22 mouse cellular contexts compared by ENCODE assay signal in genomic region chr2:163616652-163617227, GRCm38 (mm10). TPM values are rescaled to one million over a fixed set of nuclear protein-coding genes. Genes with fewer than 3 reads are reported as not detected.
A peak's percentile ranks its signal among the peaks of the same experiment; 100 is the strongest.
DNase-seq lines count a peak whose midpoint lies in the region; ATAC-seq and TF ChIP-seq lines count a peak whose summit lies in the region.
"Had no signal": no experiment of that assay in that cellular context is flagged by ENCODE, and none has a peak within 500 bp of the region (broad histone marks: within the 10 kb centered on the region; RNA-seq: fewer than 3 reads in every experiment).

No protein-coding gene starts in this region.

- H3K4me2 ChIP-seq in liver, postnatal 0 days (ENCODE audit: low read depth, low read length): no peak overlapping the region
- no peak overlapping the region for H3K4me2 ChIP-seq in kidney, embryonic 15.5 days
- no peak overlapping the region for H3K4me2 ChIP-seq in stomach, postnatal 0 days (replicated peaks; ENCODE audit: low read depth)
- H3K4me2 ChIP-seq: forebrain, embryonic 15.5 days; hindbrain, embryonic 13.5 days; limb, embryonic 15.5 days; neural tube, embryonic 15.5 days; stomach, embryonic 15.5 days had no signal

- no peaks in the 10 kb centered on the region for H3K9me3 ChIP-seq in MEL (replicated peaks; ENCODE audit: insufficient read depth, low read length)
- H3K9me3 ChIP-seq in liver, postnatal 0 days (ENCODE audit: low read length): no peaks in the 10 kb centered on the region
- H3K9me3 ChIP-seq in kidney, embryonic 15.5 days (replicated peaks): no peaks in the 10 kb centered on the region
- no peaks in the 10 kb centered on the region for H3K9me3 ChIP-seq in stomach, postnatal 0 days (ENCODE audit: control insufficient read depth, low read length)
- H3K9me3 ChIP-seq: forebrain, embryonic 15.5 days; hindbrain, embryonic 13.5 days; limb, embryonic 15.5 days; neural tube, embryonic 15.5 days; stomach, embryonic 15.5 days had no signal

- H3K27me3 ChIP-seq in MEL (ENCODE audit: control insufficient read depth in 1 of 2, insufficient read depth in 2 of 2, low read length in 2 of 2): no peaks in the 10 kb centered on the region
- no peaks in the 10 kb centered on the region for H3K27me3 ChIP-seq in liver, postnatal 0 days (ENCODE audit: insufficient read depth, low read length)
- no peaks in the 10 kb centered on the region for H3K27me3 ChIP-seq in kidney, embryonic 15.5 days
- no peaks in the 10 kb centered on the region for H3K27me3 ChIP-seq in stomach, postnatal 0 days (ENCODE audit: control insufficient read depth, insufficient read depth, low read length)
- H3K27me3 ChIP-seq: forebrain, embryonic 15.5 days; hindbrain, embryonic 13.5 days; limb, embryonic 15.5 days; neural tube, embryonic 15.5 days; stomach, embryonic 15.5 days had no signal

- TF ChIP-seq CTCF in layer of hippocampus, adult 2 months (conservative IDR thresholded peaks at IDR 0.05): no peak
- TF ChIP-seq CTCF in MEL (IDR thresholded peaks at IDR 0.05 in 2 of 3, conservative IDR thresholded peaks at IDR 0.05 in 1 of 3; ENCODE audit: control insufficient read depth in 1 of 3, insufficient read depth in 1 of 3, low read depth in 2 of 3, low read length in 3 of 3, poor library complexity in 1 of 3, severe bottlenecking in 1 of 3): no peak
- TF ChIP-seq CTCF in liver, postnatal 0 days (IDR thresholded peaks at IDR 0.05; ENCODE audit: low read depth): no peak
- no peak for TF ChIP-seq CTCF in stomach, postnatal 0 days (IDR thresholded peaks at IDR 0.05; ENCODE audit: low read depth)

- DNase-seq in layer of hippocampus, adult 2 months (ENCODE audit: low spot score in 2 of 2): no peak
- no peak for DNase-seq in layer of hippocampus, adult 11-12 months (ENCODE audit: low spot score)
- DNase-seq in A20 (ENCODE audit: low read depth, low spot score) (peak; percentile 57), MEL (ENCODE audit: low read depth, low spot score) (peak; percentile 41)
- DNase-seq in liver, postnatal 0 days: no peak
- no peak for DNase-seq in stomach, postnatal 0 days (ENCODE audit: low spot score)
- DNase-seq: cerebellum, adult 18-20 months; cerebellum, postnatal 25 days; gastrocnemius, postnatal 14 days; kidney, adult 8-10 months; kidney, postnatal 14 days; lung, postnatal 4 days; right cerebral cortex, adult 18-20 months; right cerebral cortex, postnatal 4 days; thymus, adult 18-20 months; thymus, postnatal 4 days had no signal

- no peak for TF ChIP-seq EP300 in MEL (IDR thresholded peaks at IDR 0.05; ENCODE audit: low read depth in 1 of 2, low read length in 2 of 2)
- TF ChIP-seq EP300 in liver, postnatal 0 days (IDR thresholded peaks at IDR 0.05; ENCODE audit: low read depth): no peak
- no peak for TF ChIP-seq EP300 in stomach, postnatal 0 days (optimal IDR thresholded peaks at IDR 0.05)

- TF ChIP-seq RAD21 in MEL (IDR thresholded peaks at IDR 0.05; ENCODE audit: low read depth, low read length): no peak

- peak overlapping the region; percentile 52; the same call in 1 of the 2 replicates for H3K27ac ChIP-seq in layer of hippocampus, adult 2 months
- no peak overlapping the region for H3K27ac ChIP-seq in MEL (ENCODE audit: control insufficient read depth, low read depth, low read length)
- H3K27ac ChIP-seq in liver, postnatal 0 days (ENCODE audit: low read depth): peak overlapping the region; percentile 29; the same call in 1 of the 2 replicates
- H3K27ac ChIP-seq in kidney, embryonic 15.5 days: no peak overlapping the region
- H3K27ac ChIP-seq in stomach, postnatal 0 days (replicated peaks): no peak overlapping the region
- H3K27ac ChIP-seq: forebrain, embryonic 15.5 days; hindbrain, embryonic 13.5 days; limb, embryonic 15.5 days; neural tube, embryonic 15.5 days; stomach, embryonic 15.5 days had no signal

- no peak; a peak in 1 of 4 replicates for TF ChIP-seq POLR2A in MEL (IDR thresholded peaks at IDR 0.05; ENCODE audit: control insufficient read depth in 1 of 2, insufficient read depth in 1 of 2, low read depth in 1 of 2, low read length in 2 of 2, poor library complexity in 1 of 2)

- no peak overlapping the region for H3K9ac ChIP-seq in MEL (ENCODE audit: control insufficient read depth, low read depth, low read length, poor library complexity, severe bottlenecking)
- H3K9ac ChIP-seq in liver, postnatal 0 days (replicated peaks): no peak overlapping the region
- H3K9ac ChIP-seq in kidney, embryonic 15.5 days: no peak overlapping the region
- H3K9ac ChIP-seq in stomach, postnatal 0 days (ENCODE audit: low read length): no peak overlapping the region
- H3K9ac ChIP-seq: forebrain, embryonic 15.5 days; hindbrain, embryonic 13.5 days; limb, embryonic 15.5 days; neural tube, embryonic 15.5 days; stomach, embryonic 15.5 days had no signal

- H3K36me3 ChIP-seq in MEL (ENCODE audit: control insufficient read depth in 1 of 2, insufficient read depth in 2 of 2, low read length in 2 of 2): peaks cover 0 to 18% of the 10 kb centered on the region in 2 experiments; a peak in 3 of 4 replicates
- peaks cover 93% of the 10 kb centered on the region for H3K36me3 ChIP-seq in liver, postnatal 0 days (replicated peaks; ENCODE audit: insufficient read depth, low read length)
- H3K36me3 ChIP-seq in kidney, embryonic 15.5 days: peaks cover 99% of the 10 kb centered on the region
- H3K36me3 ChIP-seq in stomach, postnatal 0 days (ENCODE audit: control insufficient read depth, insufficient read depth, low read length): peaks cover 13% of the 10 kb centered on the region

- no peak overlapping the region for H3K4me3 ChIP-seq in layer of hippocampus, adult 2 months
- no peak overlapping the region for H3K4me3 ChIP-seq in MEL (ENCODE audit: control insufficient read depth in 1 of 2, insufficient read depth in 1 of 2, low read depth in 2 of 2, low read length in 2 of 2)
- H3K4me3 ChIP-seq in liver, postnatal 0 days (ENCODE audit: low read depth, low read length): no peak overlapping the region
- no peak overlapping the region for H3K4me3 ChIP-seq in kidney, embryonic 15.5 days (replicated peaks)
- no peak overlapping the region for H3K4me3 ChIP-seq in stomach, postnatal 0 days (ENCODE audit: low read depth, low read length)
- H3K4me3 ChIP-seq: forebrain, embryonic 15.5 days; hindbrain, embryonic 13.5 days; limb, embryonic 15.5 days; neural tube, embryonic 15.5 days; stomach, embryonic 15.5 days had no signal

- ATAC-seq in liver, postnatal 0 days: no peak
- no peak for ATAC-seq in kidney, embryonic 15.5 days (replicated peaks; ENCODE audit: low FRiP score)
- no peak for ATAC-seq in stomach, postnatal 0 days (ENCODE audit: low FRiP score, low TSS enrichment)
- ATAC-seq: forebrain, embryonic 15.5 days had no signal

- H3K4me1 ChIP-seq in MEL (ENCODE audit: control insufficient read depth in 1 of 2, insufficient read depth in 2 of 2, low read length in 2 of 2): no peaks in the 10 kb centered on the region
- H3K4me1 ChIP-seq in liver, postnatal 0 days (ENCODE audit: insufficient read depth): peaks cover 5% of the 10 kb centered on the region
- H3K4me1 ChIP-seq in kidney, embryonic 15.5 days: no peaks in the 10 kb centered on the region
- H3K4me1 ChIP-seq in stomach, postnatal 0 days (replicated peaks; ENCODE audit: control insufficient read depth, insufficient read depth): no peaks in the 10 kb centered on the region
- H3K4me1 ChIP-seq: forebrain, embryonic 15.5 days; hindbrain, embryonic 13.5 days; limb, embryonic 15.5 days; neural tube, embryonic 15.5 days; stomach, embryonic 15.5 days had no signal

- 64% methylated on average over 3 of the region's 3 CpGs for WGBS in liver, postnatal 0 days (ENCODE audit: insufficient replicate concordance)
- WGBS in kidney, embryonic 15.5 days: 78% methylated on average over 3 of the region's 3 CpGs
- WGBS in stomach, postnatal 0 days: 74% methylated on average over 3 of the region's 3 CpGs

- no peaks in the 10 kb centered on the region for H3K79me2 ChIP-seq in MEL (ENCODE audit: control insufficient read depth, insufficient read depth, low read length, poor library complexity)

TF ChIP-seq in MEL, 35 proteins besides CTCF, POLR2A, EP300 and RAD21 (continues in another document):
- TF ChIP-seq MAZ (IDR thresholded peaks at IDR 0.05; ENCODE audit: low read depth, low read length) (0 out of 2 replicates have a peak, but pooled peaks have one; percentile 24), USF2 (IDR thresholded peaks at IDR 0.05; ENCODE audit: borderline replicate concordance in 1 of 2, insufficient read depth in 1 of 2, low read depth in 1 of 2, low read length in 2 of 2) (no peak), ZKSCAN1 (IDR thresholded peaks at IDR 0.05; ENCODE audit: low read depth, low read length) (0 out of 2 replicates have a peak, but pooled peaks have one; percentile 31), POLR2AphosphoS2 (IDR thresholded peaks at IDR 0.05; ENCODE audit: low read length) (peak; percentile 82), ZNF384 (IDR thresholded peaks at IDR 0.05; ENCODE audit: low read depth, low read length) (no peak)

RNA-seq across cellular contexts. Expression of gene Ttpal, which starts 14.6 kb away (rescaled TPM):
- 10 to 100 TPM; 49.0 to 50.4 TPM for total RNA-seq in layer of hippocampus, adult 2 months (2021)
- 17.1 and 20.4 TPM in 2 replicates for total RNA-seq in MEL (2012; rRNA removed)
- 10 to 100 TPM in 1 of 2 experiments, not detected in 1; 18.9 TPM for polyA plus RNA-seq in MEL (2012; ENCODE audit: insufficient read depth in 1 of 2, insufficient read length in 2 of 2, low read depth in 1 of 2, low replicate concordance in 2 of 2, missing spikeins in 1 of 2)
- polyA plus RNA-seq in liver, postnatal 0 days (2015; fragmentation: Nextera tagmentation; extraction: Ambion mirVana): 6.7 and 9.5 TPM in 2 replicates
- 29.2 and 30.6 TPM in 2 replicates for polyA plus RNA-seq in kidney, embryonic 15.5 days (2015; fragmentation: Nextera tagmentation; extraction: Ambion mirVana)
- 19.9 and 20.8 TPM in 2 replicates for polyA plus RNA-seq in stomach, postnatal 0 days (2015; fragmentation: Nextera tagmentation; extraction: Ambion mirVana)

RNA-seq across cellular contexts. Expression of gene Serinc3, which starts 28.2 kb away (rescaled TPM):
- 100 to 1,000 TPM; 198 to 204 TPM for total RNA-seq in layer of hippocampus, adult 2 months (2021)
- total RNA-seq in MEL (2012; rRNA removed): 326 and 348 TPM in 2 replicates
- polyA plus RNA-seq in MEL (2012; ENCODE audit: insufficient read depth in 1 of 2, insufficient read length in 2 of 2, low read depth in 1 of 2, low replicate concordance in 2 of 2, missing spikeins in 1 of 2): 100 to 1,000 TPM; 637 to 650 TPM
- polyA plus RNA-seq in liver, postnatal 0 days (2015; fragmentation: Nextera tagmentation; extraction: Ambion mirVana): 79.9 and 92.7 TPM in 2 replicates
- 43.7 and 44.0 TPM in 2 replicates for polyA plus RNA-seq in kidney, embryonic 15.5 days (2015; fragmentation: Nextera tagmentation; extraction: Ambion mirVana)
- polyA plus RNA-seq in stomach, postnatal 0 days (2015; fragmentation: Nextera tagmentation; extraction: Ambion mirVana): 35.8 and 36.4 TPM in 2 replicates

RNA-seq across cellular contexts. Expression of gene Pkig, which starts 41.4 kb away (rescaled TPM):
- 10 to 100 TPM; 93.7 to 93.9 TPM for total RNA-seq in layer of hippocampus, adult 2 months (2021)
- 74.6 and 79.5 TPM in 2 replicates for total RNA-seq in MEL (2012; rRNA removed)
- polyA plus RNA-seq in MEL (2012; ENCODE audit: insufficient read depth in 1 of 2, insufficient read length in 2 of 2, low read depth in 1 of 2, low replicate concordance in 2 of 2, missing spikeins in 1 of 2): 100 to 1,000 TPM in 1 of 2 experiments, not detected in 1; 160 TPM
- 84.9 and 85.0 TPM in 2 replicates for polyA plus RNA-seq in liver, postnatal 0 days (2015; fragmentation: Nextera tagmentation; extraction: Ambion mirVana)
- 167 and 174 TPM in 2 replicates for polyA plus RNA-seq in kidney, embryonic 15.5 days (2015; fragmentation: Nextera tagmentation; extraction: Ambion mirVana)
- 60.9 and 66.3 TPM in 2 replicates for polyA plus RNA-seq in stomach, postnatal 0 days (2015; fragmentation: Nextera tagmentation; extraction: Ambion mirVana)

Comparison
In these comparisons a context has a peak if more than half of its experiments do, and no peak if none do; other contexts are left out.
1. DNase-seq: peak in A20 (single experiment) and MEL (single experiment); none in layer of hippocampus, adult 2 months (0 of 2), layer of hippocampus, adult 11-12 months (single experiment), liver, postnatal 0 days (single experiment) and stomach, postnatal 0 days (single experiment).
2. H3K27ac ChIP-seq: peak in layer of hippocampus, adult 2 months (single experiment) and liver, postnatal 0 days (single experiment); none in MEL (single experiment), kidney, embryonic 15.5 days (single experiment) and stomach, postnatal 0 days (single experiment).